Mouse (Mus musculus): Measurements from ENCODE around the gene Kctd12. TPM values are rescaled to one million over a fixed set of nuclear protein-coding genes. Genes with fewer than 3 reads are reported as not detected.

Kctd12 gene
- total and polyA plus RNA-seq, 3 experiments, result 7.1 to 22.3 (median 18.1) TPM

GRCm38 (mm10) chr14:102989254-102989653 lies 6.8 kb upstream of the Kctd12 start:
- no peak overlapping the region for H3K4me3 ChIP-seq
- no peaks in the 10 kb centered on the region for H3K36me3 ChIP-seq (ENCODE audit: control insufficient read depth, insufficient read depth, low read length)
- 60% methylated on average over 4 of the region's 4 CpGs for WGBS
- H3K27me3 ChIP-seq (ENCODE audit: control insufficient read depth, insufficient read depth, low read length), result no peaks in the 10 kb centered on the region
- no peaks in the 10 kb centered on the region for H3K4me1 ChIP-seq (ENCODE audit: control insufficient read depth, insufficient read depth, low read length)
- intact Hi-C loops (cut with DNase I), result no loop called here
- no peak overlapping the region for H3K9ac ChIP-seq (ENCODE audit: low read depth, low read length)
- no peak for TF ChIP-seq CTCF (IDR thresholded peaks at IDR 0.05)
- no peak for TF ChIP-seq POLR2A (IDR thresholded peaks at IDR 0.05; ENCODE audit: insufficient read depth, low read depth, low read length)
- TF ChIP-seq EP300 (IDR thresholded peaks at IDR 0.05; ENCODE audit: insufficient read depth, low read depth, low read length), result no peak
- H3K27ac ChIP-seq, result no peak overlapping the region
- no peaks in the 10 kb centered on the region for H3K79me2 ChIP-seq (replicated peaks; ENCODE audit: control insufficient read depth, insufficient read depth, low read length)
- DNase-seq, result no peak

- intact Hi-C loops (cut with DNase I), result no loop called here
- H3K9ac ChIP-seq (ENCODE audit: low read depth, low read length), result no peak overlapping the region
- no peak overlapping the region for H3K4me3 ChIP-seq
- no peaks in the 10 kb centered on the region for H3K79me2 ChIP-seq (replicated peaks; ENCODE audit: control insufficient read depth, insufficient read depth, low read length)
- H3K36me3 ChIP-seq (ENCODE audit: control insufficient read depth, insufficient read depth, low read length), result no peaks in the 10 kb centered on the region
- no peaks in the 10 kb centered on the region for H3K4me1 ChIP-seq (ENCODE audit: control insufficient read depth, insufficient read depth, low read length)
- TF ChIP-seq CTCF (IDR thresholded peaks at IDR 0.05), result no peak
- H3K27ac ChIP-seq, result no peak overlapping the region
- 86% methylated on average over 5 of the region's 5 CpGs for WGBS
- H3K27me3 ChIP-seq (ENCODE audit: control insufficient read depth, insufficient read depth, low read length), result no peaks in the 10 kb centered on the region
- no peak for DNase-seq
Observed at GRCm38 (mm10) chr14:102987626-102988025, 5.2 kb upstream of the Kctd12 start.

GRCm38 (mm10) chr14:102983686-102984085 lies 1.2 kb upstream of the Kctd12 start:
- Histone ChIP-seq H3K79me2 (replicated peaks; ENCODE audit: control insufficient read depth, insufficient read depth, low read length) (no peaks in the 10 kb centered on the region), H3K27ac (no peak overlapping the region)
- 78% methylated on average over 8 of the region's 8 CpGs for WGBS

GRCm38 (mm10) chr14:102982016-102982626 lies 316 bp downstream of the Kctd12 start:
- DNase-seq, result peak in 1 of 2 experiments; percentile 89

More at GRCm38 (mm10) chr14:102983686-102984085, 1.2 kb upstream of the Kctd12 start:
- no peaks in the 10 kb centered on the region for H3K27me3 ChIP-seq (ENCODE audit: control insufficient read depth, insufficient read depth, low read length)
- H3K4me3 ChIP-seq, result no peak overlapping the region
- peaks cover 2% of the 10 kb centered on the region; the same call in 1 of the 2 replicates for H3K36me3 ChIP-seq (ENCODE audit: control insufficient read depth, insufficient read depth, low read length)
- H3K9ac ChIP-seq (ENCODE audit: low read depth, low read length), result no peak overlapping the region
- DNase-seq, result no peak
- intact Hi-C loops (cut with DNase I), result loop anchor here (5.0 kb wide), 2 partner anchors 81 to 471 kb away; no protein-coding TSS in a partner anchor
- peaks cover 3% of the 10 kb centered on the region; the same call in 1 of the 2 replicates for H3K4me1 ChIP-seq (ENCODE audit: control insufficient read depth, insufficient read depth, low read length)
- no peak for TF ChIP-seq POLR2A (IDR thresholded peaks at IDR 0.05; ENCODE audit: insufficient read depth, low read depth, low read length)
- TF ChIP-seq EP300 (IDR thresholded peaks at IDR 0.05; ENCODE audit: insufficient read depth, low read depth, low read length), result no peak
- no peak for TF ChIP-seq CTCF (IDR thresholded peaks at IDR 0.05)

GRCm38 (mm10) chr14:102981441-102982015 lies 909 bp downstream of the Kctd12 start:
- intact Hi-C loops (cut with DNase I), result loop anchor here (2.0 to 5.0 kb wide), 4 partner anchors 79 to 469 kb away; no protein-coding TSS in a partner anchor
- Histone ChIP-seq H3K27me3 (ENCODE audit: control insufficient read depth, insufficient read depth, low read length) (no peaks in the 10 kb centered on the region), H3K4me3 (peak overlapping the region; percentile 93), H3K27ac (peak overlapping the region; percentile 96), H3K9ac (ENCODE audit: low read depth, low read length) (peak overlapping the region; percentile 70), H3K36me3 (ENCODE audit: control insufficient read depth, insufficient read depth, low read length) (peaks cover 4% of the 10 kb centered on the region), H3K79me2 (replicated peaks; ENCODE audit: control insufficient read depth, insufficient read depth, low read length) (no peaks in the 10 kb centered on the region), H3K4me1 (ENCODE audit: control insufficient read depth, insufficient read depth, low read length) (peaks cover 3% of the 10 kb centered on the region; the same call in 1 of the 2 replicates)
- under 1% methylated on average over 62 of the region's 62 CpGs for WGBS
- peak; percentile 60 for TF ChIP-seq CTCF (IDR thresholded peaks at IDR 0.05)
- TF ChIP-seq POLR2A (IDR thresholded peaks at IDR 0.05; ENCODE audit: insufficient read depth, low read depth, low read length), result 0 out of 2 replicates have a peak, but pooled peaks have one; percentile 12
- TF ChIP-seq EP300 (IDR thresholded peaks at IDR 0.05; ENCODE audit: insufficient read depth, low read depth, low read length), result 0 out of 2 replicates have a peak, but pooled peaks have one; percentile 13
- peak; percentile 81 to 82 for DNase-seq

More at GRCm38 (mm10) chr14:102982016-102982626, 316 bp downstream of the Kctd12 start:
- Histone ChIP-seq H3K4me3 (peak overlapping the region; percentile 93), H3K79me2 (replicated peaks; ENCODE audit: control insufficient read depth, insufficient read depth, low read length) (no peaks in the 10 kb centered on the region), H3K4me1 (ENCODE audit: control insufficient read depth, insufficient read depth, low read length) (peaks cover 3% of the 10 kb centered on the region; the same call in 1 of the 2 replicates), H3K27me3 (ENCODE audit: control insufficient read depth, insufficient read depth, low read length) (no peaks in the 10 kb centered on the region), H3K9ac (ENCODE audit: low read depth, low read length) (peak overlapping the region; percentile 70), H3K36me3 (ENCODE audit: control insufficient read depth, insufficient read depth, low read length) (peaks cover 2% of the 10 kb centered on the region), H3K27ac (peak overlapping the region; percentile 96)
- intact Hi-C loops (cut with DNase I), result loop anchor here (5.0 kb wide), 2 partner anchors 80 to 470 kb away; no protein-coding TSS in a partner anchor
- WGBS, result under 1% methylated on average over 76 of the region's 76 CpGs
- TF ChIP-seq EP300 (IDR thresholded peaks at IDR 0.05; ENCODE audit: insufficient read depth, low read depth, low read length) (no peak), POLR2A (IDR thresholded peaks at IDR 0.05; ENCODE audit: insufficient read depth, low read depth, low read length) (peak; percentile 75), CTCF (IDR thresholded peaks at IDR 0.05) (no peak)

- Histone ChIP-seq H3K27me3 (ENCODE audit: control insufficient read depth, insufficient read depth, low read length) (no peaks in the 10 kb centered on the region), H3K9ac (ENCODE audit: low read depth, low read length) (peak overlapping the region; percentile 70), H3K27ac (peak overlapping the region; percentile 96), H3K79me2 (replicated peaks; ENCODE audit: control insufficient read depth, insufficient read depth, low read length) (no peaks in the 10 kb centered on the region), H3K4me3 (peak overlapping the region; percentile 93), H3K4me1 (ENCODE audit: control insufficient read depth, insufficient read depth, low read length) (peaks cover 3% of the 10 kb centered on the region; the same call in 1 of the 2 replicates), H3K36me3 (ENCODE audit: control insufficient read depth, insufficient read depth, low read length) (peaks cover 7% of the 10 kb centered on the region)
- WGBS, result 10% methylated on average over 14 of the region's 14 CpGs
- TF ChIP-seq EP300 (IDR thresholded peaks at IDR 0.05; ENCODE audit: insufficient read depth, low read depth, low read length) (no peak), CTCF (IDR thresholded peaks at IDR 0.05) (no peak), POLR2A (IDR thresholded peaks at IDR 0.05; ENCODE audit: insufficient read depth, low read depth, low read length) (no peak)
- intact Hi-C loops (cut with DNase I), result loop anchor here (2.0 to 5.0 kb wide), 4 partner anchors 79 to 469 kb away; no protein-coding TSS in a partner anchor
- DNase-seq, result no peak
Observed at GRCm38 (mm10) chr14:102980986-102981385, 1.5 kb downstream of the Kctd12 start.
